Mouse (Mus musculus): ENCODE data around the gene Gm29427. TPM values are rescaled to one million over a fixed set of nuclear protein-coding genes. Genes with fewer than 3 reads are reported as not detected.

Gm29427 gene
- polyA plus RNA-seq, 1 experiment = not detected

DNA sequence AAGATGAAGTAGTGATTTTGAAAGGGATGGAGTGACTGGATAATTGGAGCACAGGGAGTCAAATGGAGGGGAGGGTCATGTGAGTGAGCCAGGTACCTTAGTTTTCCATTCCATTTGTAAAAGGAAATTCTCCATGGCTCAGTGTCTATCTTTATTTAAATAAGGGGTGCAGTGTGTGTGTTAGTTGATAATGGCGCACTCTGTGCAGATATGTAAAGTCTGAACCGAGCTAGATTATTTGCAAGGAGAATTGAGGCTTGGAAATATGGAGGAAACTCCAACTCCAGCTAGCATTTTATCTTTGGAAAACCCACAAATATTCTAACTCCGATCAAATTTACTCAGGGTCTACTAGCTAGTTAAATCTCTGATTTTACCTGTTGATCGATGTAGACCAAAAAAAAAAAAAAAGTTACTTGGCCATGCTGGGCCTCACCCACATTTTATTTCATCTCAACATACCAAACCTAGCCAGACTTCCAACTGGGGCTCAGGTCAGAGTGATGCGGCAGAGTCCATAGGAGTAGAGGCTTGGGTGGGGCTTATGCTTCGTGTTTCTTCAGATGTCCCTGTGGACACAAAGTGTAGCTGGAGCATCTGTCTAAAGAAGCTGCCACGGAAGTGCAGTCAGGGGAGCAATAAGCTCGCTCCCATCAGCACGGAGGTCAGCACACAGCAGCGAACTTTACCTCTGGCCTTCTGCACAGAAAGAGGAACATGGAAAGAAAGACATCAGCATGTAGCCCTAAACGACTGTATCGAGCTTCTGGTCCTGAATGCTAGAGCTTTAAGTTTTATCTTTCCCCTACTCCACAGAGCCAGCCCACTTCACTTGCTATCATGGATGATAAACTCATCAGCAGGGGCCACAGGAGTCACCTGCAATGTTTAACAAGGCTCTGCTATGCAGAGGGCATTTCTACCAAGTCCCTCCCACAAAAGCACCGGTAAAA, 17.4 kb upstream of the Gm29427 start:
- no peak overlapping the region for H3K27ac ChIP-seq (ENCODE audit: insufficient read depth, low read depth, low read length)
- TF ChIP-seq CTCF (IDR thresholded peaks at IDR 0.05; ENCODE audit: low read depth, low read length) = no peak
- no peak for TF ChIP-seq POLR2A (IDR thresholded peaks at IDR 0.05; ENCODE audit: borderline replicate concordance, low read depth, low read length)
- no peak overlapping the region for H3K4me3 ChIP-seq (ENCODE audit: insufficient read depth, low read length)
- H3K4me1 ChIP-seq (ENCODE audit: control insufficient read depth, insufficient read depth, low read length) = no peaks in the 10 kb centered on the region

DNA sequence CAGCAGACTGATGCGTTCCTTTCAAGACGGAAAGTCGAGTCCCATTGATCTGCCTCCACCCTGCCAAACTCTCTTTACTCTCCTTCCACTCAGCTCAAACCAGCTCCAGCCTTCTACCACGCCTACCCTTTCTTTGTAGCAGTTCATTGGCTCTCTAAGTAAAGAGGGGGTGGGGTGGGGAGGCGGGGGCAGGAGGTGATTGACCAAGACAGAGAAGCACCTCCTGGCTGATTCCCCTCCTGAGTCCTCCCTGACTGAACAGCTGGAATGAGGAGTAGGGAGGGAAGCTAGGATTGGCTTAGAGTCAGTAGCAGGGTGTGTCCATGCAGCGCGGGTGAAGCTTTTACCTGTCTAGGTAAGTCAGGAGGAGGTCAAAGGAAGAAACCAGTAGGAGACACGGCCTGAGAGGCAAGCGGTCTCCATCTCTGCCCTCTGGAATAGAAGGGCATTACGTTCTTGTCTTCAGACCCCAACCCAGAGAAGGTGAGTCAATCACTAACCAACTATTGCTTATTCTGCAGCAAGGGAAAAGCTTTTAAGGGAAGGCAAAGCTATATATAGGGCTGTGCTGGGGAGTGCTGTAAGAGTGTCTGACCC, 16.2 kb upstream of the Gm29427 start, which contains the start of gene AA986860:
TSS of gene AA986860 (plus strand) at position 236 of the 597 bp plus-strand sequence.
- no peak for TF ChIP-seq POLR2A (IDR thresholded peaks at IDR 0.05; ENCODE audit: borderline replicate concordance, low read depth, low read length)
- TF ChIP-seq CTCF (IDR thresholded peaks at IDR 0.05; ENCODE audit: low read depth, low read length) = no peak
- Histone ChIP-seq H3K27ac (ENCODE audit: insufficient read depth, low read depth, low read length) (no peak within 1 kb of the TSS), H3K4me3 (ENCODE audit: insufficient read depth, low read length) (no peak within 1 kb of the TSS), H3K4me1 (ENCODE audit: control insufficient read depth, insufficient read depth, low read length) (no peaks in the 10 kb centered on the region)

DNA sequence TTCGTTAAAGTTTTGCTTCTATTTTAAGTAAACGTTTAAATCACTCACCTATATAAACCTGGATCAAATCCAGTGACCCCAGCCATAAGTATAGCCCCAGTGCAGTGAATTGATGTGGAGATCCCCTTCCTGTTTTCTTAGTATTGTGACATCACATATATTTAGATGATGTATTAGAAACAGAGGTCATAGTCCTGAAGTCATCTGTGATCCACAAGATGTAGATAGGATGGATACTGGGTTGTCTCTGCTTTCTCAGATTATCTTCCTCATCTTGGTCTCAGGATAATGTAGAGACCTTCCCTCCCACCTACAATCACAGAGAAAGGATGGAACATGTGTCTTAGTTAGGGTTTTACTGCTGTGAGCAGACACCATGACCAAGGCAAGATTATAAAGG, 13.6 kb upstream of the Gm29427 start, which contains the start of gene Pfkfb2:
TSS of gene Pfkfb2 (minus strand) at position 101 of the 400 bp plus-strand sequence.
- Histone ChIP-seq H3K4me3 (ENCODE audit: insufficient read depth, low read length) (no peak within 1 kb of the TSS), H3K4me1 (ENCODE audit: control insufficient read depth, insufficient read depth, low read length) (no peaks in the 10 kb centered on the region), H3K27ac (ENCODE audit: insufficient read depth, low read depth, low read length) (no peak within 1 kb of the TSS)
- TF ChIP-seq CTCF (IDR thresholded peaks at IDR 0.05; ENCODE audit: low read depth, low read length) (no peak), POLR2A (IDR thresholded peaks at IDR 0.05; ENCODE audit: borderline replicate concordance, low read depth, low read length) (no peak)

DNA sequence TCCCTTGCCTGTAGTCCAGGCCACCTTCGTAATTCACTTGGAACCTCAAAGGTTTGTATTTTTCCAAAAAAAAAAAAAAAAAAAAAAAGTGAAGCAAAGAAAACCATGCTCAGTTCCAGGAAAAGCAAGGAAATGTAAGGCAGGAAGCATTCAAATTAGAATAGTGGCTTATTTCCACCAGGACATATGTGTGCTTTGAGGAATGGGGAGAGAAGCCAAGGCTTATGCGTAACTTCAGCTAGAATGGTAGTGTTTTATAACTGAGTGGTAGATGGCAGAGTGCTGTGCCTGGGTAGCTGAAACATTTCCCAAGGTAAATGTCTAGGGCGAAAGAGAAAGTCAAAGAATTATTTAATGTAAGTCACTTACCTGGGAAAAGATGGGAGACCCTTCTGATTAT, 13.1 kb upstream of the Gm29427 start:
- Histone ChIP-seq H3K4me1 (ENCODE audit: control insufficient read depth, insufficient read depth, low read length) (no peaks in the 10 kb centered on the region), H3K4me3 (ENCODE audit: insufficient read depth, low read length) (no peak overlapping the region), H3K27ac (ENCODE audit: insufficient read depth, low read depth, low read length) (no peak overlapping the region)
- TF ChIP-seq CTCF (IDR thresholded peaks at IDR 0.05; ENCODE audit: low read depth, low read length) = no peak
- no peak for TF ChIP-seq POLR2A (IDR thresholded peaks at IDR 0.05; ENCODE audit: borderline replicate concordance, low read depth, low read length)

DNA sequence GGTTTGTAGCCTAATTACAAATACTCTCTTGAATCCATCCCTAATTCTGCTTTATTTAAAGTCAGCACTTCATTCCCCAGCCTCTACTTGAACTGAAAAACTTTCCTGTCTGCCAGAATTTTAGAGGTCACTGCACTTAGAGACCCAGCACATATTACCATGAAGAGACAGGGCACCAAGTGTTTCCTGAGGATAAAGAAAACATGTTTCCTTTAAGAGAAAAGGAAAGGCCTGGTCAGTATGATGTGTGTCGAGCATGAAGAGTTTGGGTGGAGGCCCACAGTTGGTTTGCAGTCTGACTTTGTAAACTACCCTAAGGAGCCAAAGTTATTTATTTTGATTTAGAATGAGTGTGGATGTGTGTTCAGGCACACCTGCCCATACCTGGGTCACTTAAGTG, 12.5 kb upstream of the Gm29427 start:
- no peaks in the 10 kb centered on the region for H3K4me1 ChIP-seq (ENCODE audit: control insufficient read depth, insufficient read depth, low read length)
- no peak overlapping the region for H3K4me3 ChIP-seq (ENCODE audit: insufficient read depth, low read length)
- TF ChIP-seq CTCF (IDR thresholded peaks at IDR 0.05; ENCODE audit: low read depth, low read length) = no peak
- no peak for TF ChIP-seq POLR2A (IDR thresholded peaks at IDR 0.05; ENCODE audit: borderline replicate concordance, low read depth, low read length)
- H3K27ac ChIP-seq (ENCODE audit: insufficient read depth, low read depth, low read length) = no peak overlapping the region

DNA sequence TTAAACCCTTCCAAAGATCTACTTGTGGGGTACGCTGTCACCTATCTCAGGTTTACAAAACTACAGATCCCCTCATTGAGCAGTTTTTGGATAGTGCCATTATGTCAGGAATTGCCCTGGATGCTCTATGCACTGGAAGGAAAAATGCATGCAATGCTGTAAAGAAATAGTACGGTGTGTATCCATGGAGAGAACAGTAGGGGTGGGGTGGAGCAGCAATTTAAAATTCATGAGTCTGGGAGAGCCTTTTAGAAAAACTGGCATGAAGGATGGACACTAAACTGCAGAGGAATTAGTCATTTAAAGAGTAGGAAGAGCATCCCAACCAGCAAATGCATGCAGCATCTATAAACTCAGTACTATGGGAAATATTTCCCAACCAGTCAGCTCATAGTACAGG, 10.8 kb upstream of the Gm29427 start:
- no peak for TF ChIP-seq CTCF (IDR thresholded peaks at IDR 0.05; ENCODE audit: low read depth, low read length)
- no peak for TF ChIP-seq POLR2A (IDR thresholded peaks at IDR 0.05; ENCODE audit: borderline replicate concordance, low read depth, low read length)
- Histone ChIP-seq H3K4me1 (ENCODE audit: control insufficient read depth, insufficient read depth, low read length) (no peaks in the 10 kb centered on the region), H3K27ac (ENCODE audit: insufficient read depth, low read depth, low read length) (no peak overlapping the region)

DNA sequence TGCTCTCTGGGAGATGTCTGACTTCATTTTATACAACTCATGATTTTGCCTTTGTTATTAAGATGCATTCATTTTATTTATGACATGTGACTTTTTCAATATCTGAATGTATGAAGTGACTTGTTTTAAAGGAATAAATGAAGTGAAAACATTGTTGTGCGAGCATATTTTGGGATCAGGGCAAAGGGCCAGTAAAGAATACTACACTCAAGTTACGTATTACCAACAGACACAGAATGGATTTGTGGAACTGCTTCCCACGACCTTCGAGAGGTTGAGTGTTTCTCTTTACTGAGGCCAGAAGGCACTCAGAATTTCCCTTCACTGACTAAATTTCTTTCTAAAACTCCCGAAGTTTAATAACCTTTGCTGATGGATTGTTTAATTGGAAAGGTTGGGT, 8.6 kb upstream of the Gm29427 start:
- TF ChIP-seq POLR2A (IDR thresholded peaks at IDR 0.05; ENCODE audit: borderline replicate concordance, low read depth, low read length) (no peak), CTCF (IDR thresholded peaks at IDR 0.05; ENCODE audit: low read depth, low read length) (no peak)
- no peak overlapping the region for H3K27ac ChIP-seq (ENCODE audit: insufficient read depth, low read depth, low read length)
- no peak overlapping the region for H3K4me3 ChIP-seq (ENCODE audit: insufficient read depth, low read length)
- no peaks in the 10 kb centered on the region for H3K4me1 ChIP-seq (ENCODE audit: control insufficient read depth, insufficient read depth, low read length)

More for the DNA sequence above, 10.8 kb upstream of the Gm29427 start:
- no peak overlapping the region for H3K4me3 ChIP-seq (ENCODE audit: insufficient read depth, low read length)

DNA sequence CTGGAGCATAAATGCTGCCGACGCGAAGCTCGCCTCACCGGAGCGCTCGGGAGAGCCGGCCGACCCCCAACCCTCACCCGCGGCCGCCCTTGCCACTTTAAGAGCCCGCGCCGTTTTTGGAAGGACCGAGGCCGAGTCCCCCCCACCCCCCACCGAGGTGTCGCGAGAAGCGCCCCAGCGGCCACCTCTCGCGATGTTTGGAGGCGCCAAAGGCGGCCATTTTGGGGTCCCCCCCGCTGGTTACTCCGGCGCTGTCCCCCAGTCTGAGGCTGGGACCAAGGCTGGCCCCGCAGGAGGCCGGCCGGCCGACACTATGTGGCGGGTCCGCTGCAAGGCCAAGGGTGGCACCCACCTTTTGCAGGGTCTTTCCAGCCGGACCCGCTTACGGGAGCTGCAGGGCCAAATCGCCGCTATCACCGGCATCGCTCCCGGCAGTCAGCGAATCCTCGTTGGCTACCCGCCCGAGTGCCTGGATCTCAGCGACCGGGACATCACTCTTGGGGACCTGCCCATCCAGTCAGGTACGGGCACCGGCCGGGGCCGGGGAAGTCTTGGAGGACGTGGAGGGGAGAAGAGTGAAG, 1.8 kb upstream of the Gm29427 start, which contains the start of gene Yod1:
TSS of gene Yod1 (plus strand) at position 37 of the 581 bp plus-strand sequence.
- TF ChIP-seq CTCF (IDR thresholded peaks at IDR 0.05; ENCODE audit: low read depth, low read length) (no peak), POLR2A (IDR thresholded peaks at IDR 0.05; ENCODE audit: borderline replicate concordance, low read depth, low read length) (no peak)
- H3K4me1 ChIP-seq (ENCODE audit: control insufficient read depth, insufficient read depth, low read length) = peaks cover 14% of the 10 kb centered on the region

DNA sequence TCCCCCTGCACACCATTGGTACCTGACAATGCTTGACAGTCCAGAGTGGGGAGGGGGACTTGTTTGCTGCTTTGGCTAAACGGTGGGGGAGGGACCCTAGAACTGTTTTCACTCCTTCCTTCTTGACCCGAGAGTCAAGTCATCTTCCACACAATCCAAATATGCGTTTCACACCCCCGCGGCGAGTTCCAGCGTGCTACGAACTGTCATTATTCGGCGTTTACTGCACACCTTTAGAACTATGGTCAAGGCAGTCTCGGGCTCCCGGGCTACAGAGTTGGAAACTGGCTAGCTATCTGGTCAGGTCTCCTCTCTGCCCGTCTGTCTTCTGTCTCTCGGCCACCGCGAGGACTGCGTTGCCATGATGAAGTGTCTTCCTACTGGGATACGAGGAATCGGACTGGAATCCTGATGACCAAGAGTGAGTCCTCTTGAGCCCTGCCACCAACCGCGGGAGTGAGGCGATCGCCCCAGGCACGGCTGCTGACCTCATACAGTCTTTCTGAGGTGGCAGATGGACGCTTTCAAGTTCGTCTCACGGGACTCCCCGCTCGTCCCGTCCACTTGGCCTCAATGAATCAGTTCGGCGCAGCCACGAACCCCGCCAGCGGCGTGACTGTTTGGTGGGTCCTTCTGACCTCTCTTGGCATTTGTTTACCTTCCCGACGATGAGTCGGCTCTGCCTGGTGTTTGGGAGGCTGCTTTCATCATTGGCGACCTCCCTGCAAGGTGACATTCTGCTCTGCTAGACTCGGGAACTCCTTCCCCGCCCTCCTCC, 1.1 kb upstream of the Gm29427 start:
- Histone ChIP-seq H3K4me1 (ENCODE audit: control insufficient read depth, insufficient read depth, low read length) (peaks cover 14% of the 10 kb centered on the region), H3K27ac (ENCODE audit: insufficient read depth, low read depth, low read length) (peak overlapping the region; percentile 60), H3K4me3 (ENCODE audit: insufficient read depth, low read length) (peak overlapping the region; percentile 89)
- no peak for TF ChIP-seq CTCF (IDR thresholded peaks at IDR 0.05; ENCODE audit: low read depth, low read length)
- no peak for TF ChIP-seq POLR2A (IDR thresholded peaks at IDR 0.05; ENCODE audit: borderline replicate concordance, low read depth, low read length)

More for the DNA sequence above, 1.8 kb upstream of the Gm29427 start, which contains the start of gene Yod1:
- Histone ChIP-seq H3K27ac (ENCODE audit: insufficient read depth, low read depth, low read length) (peak within 1 kb of the TSS; percentile 60), H3K4me3 (ENCODE audit: insufficient read depth, low read length) (peak within 1 kb of the TSS; percentile 89)

Data from bone marrow macrophage, adult 2 months (primary cell).